Mouse (Mus musculus): Measurements from ENCODE around the gene Dtx2. TPM values are rescaled to one million over a fixed set of nuclear protein-coding genes. Genes with fewer than 3 reads are reported as not detected.
"Not testable (repeated sequence)": the region's sequence is repeated elsewhere in the genome, so short reads cannot be mapped to it uniquely, and the experiment has no call there.

Gene Dtx2
- total RNA-seq, 2 experiments from 2014 or later = 8.5 to 8.9 TPM

GRCm38 (mm10) chr5:136016014-136016876, 21.6 kb downstream of the Dtx2 start:
- peak; percentile 36 to 45 for DNase-seq
- intact Hi-C loops (cut with DNase I) = no loop called here

- intact Hi-C loops (cut with DNase I) = no loop called here
- DNase-seq = no peak
Observed at GRCm38 (mm10) chr5:136017262-136017661, 22.7 kb downstream of the Dtx2 start.

DNA sequence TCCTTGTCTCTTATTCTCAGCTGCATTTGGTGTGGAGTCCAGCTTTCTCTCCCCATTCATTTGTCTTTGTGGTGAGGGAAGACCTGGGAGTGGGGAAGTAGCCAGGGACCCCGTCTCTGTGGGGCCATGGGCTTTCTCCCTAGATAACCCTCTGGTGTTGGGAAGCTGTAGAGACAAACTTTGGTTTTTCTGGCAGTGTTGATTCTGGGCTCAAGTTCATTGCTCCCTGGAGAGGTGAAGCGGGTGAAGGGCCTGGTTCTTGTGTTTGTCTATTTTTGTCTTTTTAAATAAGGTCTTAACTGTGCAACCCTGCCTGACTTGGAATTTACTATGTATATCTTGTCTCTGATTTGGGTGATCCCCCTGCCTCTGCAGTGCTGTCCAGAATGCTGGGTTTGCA, 24.1 kb downstream of the Dtx2 start:
- intact Hi-C loops (cut with DNase I) = no loop called here

DNA sequence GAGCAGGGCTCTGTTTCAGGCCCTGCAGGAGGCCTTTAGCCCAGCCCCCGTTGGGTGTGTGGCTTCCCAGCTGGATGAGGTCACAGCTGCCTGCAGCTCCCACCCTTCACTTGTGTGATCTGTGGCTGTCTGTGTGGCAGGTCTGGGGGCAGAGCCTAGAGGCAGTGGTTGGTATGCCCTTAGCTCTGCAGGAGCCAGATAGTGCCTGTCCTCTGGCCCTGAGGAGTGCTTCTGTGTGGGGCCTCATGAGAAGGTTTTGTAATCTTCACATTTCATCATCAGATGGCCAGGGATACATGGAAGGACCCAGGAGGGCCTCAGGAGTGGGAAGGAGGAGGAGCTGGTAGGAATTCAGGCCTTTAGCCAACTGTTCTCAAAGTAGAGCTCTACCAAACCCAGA, 25.3 kb downstream of the Dtx2 start:
- intact Hi-C loops (cut with DNase I) = no loop called here
- DNase-seq = no peak

More for the DNA sequence above, 24.1 kb downstream of the Dtx2 start:
- no peak for DNase-seq

- intact Hi-C loops (cut with DNase I) = loop anchor here (5.0 kb wide), 1 partner anchor 43 kb away; the partner anchor contains the start of gene Zp3
- DNase-seq = no peak
Observed at GRCm38 (mm10) chr5:136025712-136026111, 31.1 kb downstream of the Dtx2 start.

DNA sequence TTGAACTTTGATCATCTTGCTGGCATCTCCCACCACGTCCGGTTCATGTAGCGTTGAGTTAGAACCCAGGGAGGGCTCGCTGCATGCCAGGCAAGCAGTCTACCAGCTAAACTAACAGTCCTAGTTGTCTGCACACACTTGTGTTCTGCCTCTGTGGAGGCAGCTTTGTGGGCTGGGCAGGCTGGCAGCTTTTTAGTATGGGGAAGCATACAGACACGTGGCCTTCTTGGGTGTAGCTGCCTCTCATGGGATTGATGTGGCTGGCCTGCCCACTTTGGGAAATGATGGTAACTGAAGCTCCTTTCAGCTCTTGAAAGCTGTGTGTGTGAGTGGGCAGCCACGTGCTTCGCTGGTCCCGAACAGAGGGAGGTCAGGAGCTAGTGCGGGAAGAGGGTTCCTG, 32.3 kb downstream of the Dtx2 start:
- no peak for DNase-seq
- intact Hi-C loops (cut with DNase I) = loop anchor here (5.0 kb wide), 1 partner anchor 45 kb away; the partner anchor contains the start of gene Zp3

DNA sequence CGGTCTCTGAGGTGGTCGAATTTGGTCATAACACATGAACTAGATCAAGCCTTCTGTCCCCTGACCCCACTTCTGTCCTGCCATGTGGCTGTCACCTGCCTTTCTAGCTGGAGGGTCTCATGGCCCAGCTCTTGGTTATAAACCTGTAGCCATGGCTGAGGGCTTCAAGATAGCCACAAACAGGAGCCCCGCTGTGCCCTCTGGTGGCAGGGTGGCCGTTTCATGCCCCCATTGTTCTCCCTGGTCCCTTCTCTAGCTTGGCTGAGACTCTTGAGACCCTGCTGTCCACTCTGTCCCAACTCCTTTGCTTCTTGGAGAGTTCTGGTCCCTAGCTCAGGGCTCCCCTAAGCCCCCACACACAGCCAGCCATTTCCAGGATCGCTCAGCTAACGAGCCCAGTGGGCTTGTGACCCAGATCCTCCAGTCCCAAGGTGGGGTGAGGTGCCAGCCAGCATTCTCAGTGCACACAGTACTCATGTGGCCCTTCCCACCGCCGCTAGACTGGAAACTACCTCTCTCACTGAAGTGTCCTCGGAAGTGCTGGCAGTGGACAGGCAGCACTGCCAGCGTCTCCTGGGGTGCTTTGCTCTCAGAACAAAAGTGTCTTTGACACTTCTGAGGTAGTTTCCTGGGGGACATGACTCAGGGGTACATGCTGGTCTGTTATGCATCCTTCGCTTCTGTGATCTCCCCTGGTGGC, 33.2 kb downstream of the Dtx2 start:
- DNase-seq = no peak
- intact Hi-C loops (cut with DNase I) = loop anchor here (5.0 kb wide), 1 partner anchor 45 kb away; the partner anchor contains the start of gene Zp3

DNA sequence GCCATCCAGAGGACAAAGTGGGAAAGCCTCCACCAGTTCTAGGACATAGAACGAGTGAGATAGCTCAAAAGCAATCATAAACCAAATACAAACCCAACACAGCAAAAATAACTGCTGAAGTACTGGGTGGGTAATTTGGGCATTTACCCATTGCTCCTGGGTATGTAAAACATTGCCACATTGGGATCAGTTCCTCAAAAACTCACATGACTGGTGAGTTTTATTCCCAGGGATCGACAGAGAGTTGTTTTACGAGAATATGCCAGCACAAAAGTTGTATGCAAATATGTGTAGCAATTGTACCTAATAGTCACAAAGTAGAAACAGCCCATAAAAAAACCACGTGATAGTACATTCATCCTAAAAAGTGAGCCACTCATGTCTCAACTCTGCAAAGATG, 40.3 kb downstream of the Dtx2 start:
- intact Hi-C loops (cut with DNase I) = no loop called here
- no peak for DNase-seq

DNA sequence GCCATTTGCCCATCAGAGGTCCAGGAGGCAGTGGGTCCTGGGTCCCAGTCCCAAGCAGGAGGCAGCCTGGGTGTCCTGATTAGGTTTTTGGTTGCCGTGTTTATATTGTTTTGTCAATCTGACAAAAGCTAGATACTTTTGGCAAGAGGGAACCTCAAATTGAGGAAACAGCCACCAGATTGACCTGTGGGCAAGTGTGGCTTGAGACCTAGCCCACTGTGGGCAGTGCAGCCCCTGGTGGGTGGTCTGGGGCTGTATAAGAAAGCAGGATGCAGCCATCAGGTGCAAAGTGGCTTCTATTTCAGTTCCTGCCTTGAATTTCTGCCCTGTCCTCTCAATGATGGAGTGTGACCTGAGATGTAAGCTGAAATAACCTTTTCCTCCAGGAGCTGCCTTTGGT, 40.7 kb downstream of the Dtx2 start:
- no peak for DNase-seq
- intact Hi-C loops (cut with DNase I) = no loop called here

DNA sequence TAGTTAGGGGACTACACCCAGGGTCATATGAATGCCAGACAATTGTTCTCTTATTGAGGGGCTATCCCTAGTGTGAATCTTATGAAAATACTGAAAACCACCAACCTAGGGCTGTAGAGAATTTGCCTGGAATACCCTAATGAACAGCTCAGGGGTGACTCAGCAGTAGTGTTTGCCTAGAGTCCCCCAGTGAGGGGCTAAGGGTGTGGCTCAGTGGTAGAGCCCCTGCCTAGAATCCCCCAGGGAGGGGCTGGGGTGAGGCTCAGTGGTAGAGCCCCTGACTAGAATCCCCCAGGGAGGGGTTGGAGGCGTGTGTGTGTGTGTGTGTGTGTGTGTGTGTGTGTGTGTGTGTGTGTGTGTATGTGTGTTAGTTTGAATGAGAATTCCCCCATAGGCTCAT, 42.1 kb downstream of the Dtx2 start:
- intact Hi-C loops (cut with DNase I) = no loop called here
- no peak for DNase-seq

DNA sequence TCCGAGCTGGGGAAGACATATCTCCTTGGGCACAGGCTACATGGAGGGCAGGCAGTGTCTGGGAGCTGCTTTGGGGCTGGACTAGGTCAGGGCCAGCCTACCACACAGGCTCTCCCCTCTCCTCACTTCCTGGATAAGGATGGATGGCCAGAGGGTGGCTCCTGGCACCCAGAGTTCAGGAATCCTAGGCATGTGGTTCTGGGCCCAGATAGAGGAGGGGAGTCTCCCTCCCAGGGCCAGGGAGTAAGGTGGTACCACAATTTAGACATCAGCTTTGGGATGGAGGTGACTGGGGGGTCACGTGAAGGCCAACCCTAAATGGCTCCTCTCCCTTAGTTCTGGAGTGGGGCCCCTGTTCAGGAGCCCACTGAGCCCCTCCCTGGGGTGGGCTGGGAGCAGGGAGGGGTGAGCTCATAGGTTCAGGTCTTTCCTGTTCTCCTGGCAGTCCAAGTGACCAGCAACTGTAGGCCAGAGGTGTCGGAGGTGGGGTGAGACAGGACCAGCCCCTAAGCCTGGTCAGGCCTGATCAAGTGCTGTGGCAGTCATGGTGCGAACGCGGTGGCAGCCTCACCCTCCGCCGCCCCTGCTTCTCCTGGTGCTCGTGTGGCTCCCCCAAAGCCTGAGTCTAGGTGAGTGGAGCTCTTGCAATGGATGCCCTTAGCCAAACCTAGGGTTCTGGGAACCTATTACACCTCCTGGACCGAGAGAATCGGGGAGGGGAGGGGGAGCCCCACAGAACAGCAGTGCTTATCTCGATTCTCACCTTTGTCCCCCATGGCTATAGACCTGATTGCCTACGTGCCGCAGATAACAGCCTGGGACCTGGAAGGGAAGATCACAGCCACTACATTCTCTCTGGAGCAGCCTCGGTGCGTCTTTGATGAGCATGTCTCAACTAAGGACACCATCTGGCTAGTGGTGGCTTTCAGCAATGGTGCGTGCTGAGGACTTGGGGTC, 43.9 kb downstream of the Dtx2 start, which contains the start of gene Upk3b:
Upk3b (plus strand) TSS at position 239 of the 957 bp plus-strand sequence.
- intact Hi-C loops (cut with DNase I) = no loop called here
- no peak for DNase-seq

DNA sequence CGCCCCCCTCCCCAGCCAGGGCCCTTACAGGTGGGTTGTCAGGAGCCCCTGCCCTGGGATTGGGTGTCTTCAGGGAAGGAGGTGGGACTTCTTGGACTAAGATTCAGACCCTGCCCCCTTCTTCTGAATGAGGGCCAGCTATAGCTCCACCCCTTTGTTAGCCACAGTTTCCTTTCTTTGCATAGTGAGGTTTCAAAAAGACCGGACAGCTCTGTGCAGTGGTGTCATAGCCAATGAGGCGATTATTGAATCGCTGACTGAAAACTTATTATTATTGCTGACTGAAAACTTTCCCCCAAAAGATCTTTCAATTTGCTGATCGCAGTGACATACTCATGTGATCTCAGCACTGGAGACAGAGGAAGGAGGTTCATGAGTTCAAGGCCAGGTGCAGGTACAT, 45.6 kb downstream of the Dtx2 start:
- intact Hi-C loops (cut with DNase I) = no loop called here
- no peak for DNase-seq

DNA sequence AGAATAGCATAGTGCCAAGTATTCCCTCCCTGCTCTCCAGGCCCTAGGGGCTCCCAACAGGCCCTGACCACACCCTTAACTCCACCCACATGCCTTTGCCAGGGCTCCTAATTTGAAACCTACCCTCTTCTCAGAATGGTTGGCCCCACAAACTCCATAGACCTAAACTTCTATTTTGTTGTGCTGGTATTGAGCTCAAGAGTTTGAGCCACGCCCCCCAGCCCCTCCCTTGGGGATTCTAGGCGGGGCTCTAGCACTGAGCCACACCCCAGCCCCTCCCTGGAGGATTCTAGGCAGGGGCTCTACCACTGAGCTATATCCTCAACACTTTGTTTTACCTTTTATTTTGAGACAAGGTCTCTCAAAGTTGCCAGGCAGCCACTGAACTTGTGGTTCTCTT, 46.7 kb downstream of the Dtx2 start:
- intact Hi-C loops (cut with DNase I) = no loop called here
- DNase-seq = no peak

DNA sequence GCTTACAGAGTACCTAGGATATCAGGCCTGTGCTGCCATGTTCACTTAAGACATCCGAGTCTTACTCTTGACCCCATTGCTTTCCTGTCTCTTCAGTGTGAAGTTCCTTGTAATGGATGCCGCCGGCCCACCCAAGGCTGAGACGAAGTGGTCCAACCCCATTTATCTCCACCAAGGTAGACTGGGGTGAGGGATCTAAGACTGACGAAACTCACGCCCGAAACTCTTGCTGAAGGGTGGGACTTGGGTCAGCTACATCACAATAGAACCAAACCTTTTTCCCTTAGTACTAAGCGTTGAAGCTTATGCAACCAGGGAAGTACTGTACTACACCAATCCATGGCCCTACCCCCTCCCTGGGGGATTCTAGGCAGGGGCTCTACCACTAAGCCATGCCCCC, 47.1 kb downstream of the Dtx2 start:
- DNase-seq = no peak
- intact Hi-C loops (cut with DNase I) = no loop called here

GRCm38 (mm10) chr5:136044865-136045264, 50.3 kb downstream of the Dtx2 start:
- intact Hi-C loops (cut with DNase I) = loop anchor here (2.0 to 5.0 kb wide), 3 partner anchors 44 to 143 kb away; partner anchors contain the start of gene Zp3
- DNase-seq = peak in 1 of 2 experiments; percentile 26

DNA sequence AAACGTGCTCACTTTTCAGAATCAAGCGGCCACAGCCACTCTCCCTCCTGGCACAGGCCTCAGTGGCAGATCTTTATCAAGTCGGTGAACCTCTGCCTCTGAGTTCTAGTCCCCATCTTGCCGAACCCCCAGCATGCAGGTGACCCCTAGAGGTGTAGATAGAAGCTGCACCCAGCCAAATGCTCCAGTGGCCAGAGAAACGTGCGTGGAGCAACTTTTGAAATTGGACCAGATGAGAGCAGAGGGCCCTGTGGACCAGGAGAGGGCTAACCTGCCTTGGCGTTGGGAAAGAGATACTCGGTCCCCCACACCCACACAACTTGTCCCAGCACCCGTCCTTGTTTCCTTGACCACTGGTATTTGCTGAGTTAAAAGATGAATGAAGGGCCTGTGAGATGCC, 50.8 kb downstream of the Dtx2 start:
- DNase-seq = no peak
- intact Hi-C loops (cut with DNase I) = loop anchor here (2.0 to 5.0 kb wide), 3 partner anchors 43 to 143 kb away; partner anchors contain the start of gene Zp3

- peak; percentile 86 to 92 for DNase-seq
- intact Hi-C loops (cut with DNase I) = loop anchor here (2.0 to 5.0 kb wide), 3 partner anchors 43 to 144 kb away; partner anchors contain the start of gene Zp3
Observed at GRCm38 (mm10) chr5:136045987-136046386, 51.4 kb downstream of the Dtx2 start.

DNA sequence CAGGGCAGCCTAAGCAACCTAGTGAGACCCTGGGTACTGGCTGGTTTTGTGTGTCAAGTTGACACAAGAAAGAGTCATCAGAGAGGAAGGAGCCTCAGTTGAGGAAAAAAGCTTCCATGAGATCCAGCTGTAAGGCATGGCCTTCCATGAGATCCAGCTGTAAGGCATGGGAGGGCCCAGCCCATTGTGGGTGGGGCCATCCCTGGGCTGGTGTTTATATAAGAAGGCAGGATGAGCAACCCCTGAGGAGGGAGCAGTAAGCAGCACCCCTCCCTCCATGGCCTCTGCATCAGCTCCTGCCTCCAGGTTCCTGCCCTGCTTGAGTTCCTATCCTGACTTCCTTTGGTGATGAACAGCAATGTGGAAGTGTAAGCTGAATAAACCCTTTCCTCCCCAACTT, 53.9 kb downstream of the Dtx2 start:
- intact Hi-C loops (cut with DNase I) = loop anchor here (5.0 kb wide), 2 partner anchors 66 to 146 kb away; partner anchors contain the start of gene Zp3
- not testable (repeated sequence) for DNase-seq

GRCm38 (mm10) chr5:136049926-136050325, 55.3 kb downstream of the Dtx2 start:
- no peak for DNase-seq
- intact Hi-C loops (cut with DNase I) = loop anchor here (5.0 kb wide), 2 partner anchors 68 to 148 kb away; partner anchors contain the start of gene Zp3

All from heart, postnatal 14 days (tissue).